Mouse (Mus musculus): ENCODE data around the gene Raly. TPM values are rescaled to one million over a fixed set of nuclear protein-coding genes. Genes with fewer than 3 reads are reported as not detected.
A peak's percentile ranks its signal among the peaks of the same experiment; 100 is the strongest.

The Raly gene
- total and polyA plus RNA-seq, 3 experiments, result 83.4 to 92.7 (median 89.8) TPM

DNA sequence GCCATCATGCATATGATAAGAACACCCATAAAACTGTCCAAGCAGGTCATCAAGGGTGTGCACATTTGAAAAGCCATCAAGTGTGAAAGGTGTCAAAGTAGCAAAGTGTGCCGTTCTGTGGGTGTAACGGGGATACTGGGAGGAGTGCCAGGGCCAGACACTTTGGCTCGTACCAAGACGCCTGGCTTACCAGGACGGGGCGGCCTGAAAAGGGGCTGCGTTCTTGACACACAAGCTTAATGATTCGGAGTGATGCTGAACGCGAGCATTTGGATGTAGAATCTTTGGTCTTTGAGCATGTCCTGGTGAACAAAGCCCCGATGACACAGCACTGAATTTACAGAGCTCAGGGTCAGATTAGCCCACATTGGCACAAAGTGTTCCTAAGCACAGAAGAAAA is 4.1 kb upstream of the Raly start:
- Histone ChIP-seq H3K79me2 (replicated peaks; ENCODE audit: control insufficient read depth, insufficient read depth, low read length) (no peaks in the 10 kb centered on the region), H3K4me3 (no peak overlapping the region), H3K27ac (no peak overlapping the region), H3K27me3 (ENCODE audit: control insufficient read depth, insufficient read depth, low read length) (no peaks in the 10 kb centered on the region), H3K36me3 (ENCODE audit: control insufficient read depth, insufficient read depth, low read length) (no peaks in the 10 kb centered on the region), H3K4me1 (ENCODE audit: control insufficient read depth, insufficient read depth, low read length) (no peaks in the 10 kb centered on the region), H3K9ac (ENCODE audit: low read depth, low read length) (no peak overlapping the region)
- no peak for DNase-seq
- intact Hi-C loops (cut with DNase I), result no loop called here
- TF ChIP-seq CTCF (IDR thresholded peaks at IDR 0.05) (no peak), EP300 (IDR thresholded peaks at IDR 0.05; ENCODE audit: insufficient read depth, low read depth, low read length) (no peak), POLR2A (IDR thresholded peaks at IDR 0.05; ENCODE audit: insufficient read depth, low read depth, low read length) (no peak)
- 68% methylated on average over 11 of the region's 11 CpGs for WGBS

DNA sequence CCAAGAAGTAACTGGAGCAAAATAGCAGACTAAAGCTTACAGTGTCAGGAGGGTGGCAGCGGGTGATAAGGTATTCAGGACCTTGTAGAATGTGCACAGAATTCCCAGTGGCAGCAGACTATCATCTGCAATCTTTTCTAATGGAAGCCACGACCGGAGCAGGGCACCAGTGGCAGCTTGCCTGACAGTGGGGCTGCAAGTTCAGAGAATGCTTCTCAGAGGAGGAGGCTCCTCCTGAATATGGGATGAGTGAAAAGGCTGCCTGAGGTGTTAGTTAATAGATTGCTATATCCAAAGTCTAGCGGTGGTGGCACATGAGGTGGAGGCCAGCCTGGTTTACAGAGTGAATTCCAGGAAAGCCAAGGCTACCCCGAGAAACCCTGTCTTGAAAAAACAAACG is 1.5 kb upstream of the Raly start:
- Histone ChIP-seq H3K36me3 (ENCODE audit: control insufficient read depth, insufficient read depth, low read length) (peaks cover 17% of the 10 kb centered on the region), H3K4me3 (no peak overlapping the region), H3K4me1 (ENCODE audit: control insufficient read depth, insufficient read depth, low read length) (peaks cover 8% of the 10 kb centered on the region), H3K27ac (no peak overlapping the region), H3K79me2 (replicated peaks; ENCODE audit: control insufficient read depth, insufficient read depth, low read length) (peaks cover 6% of the 10 kb centered on the region; the same call in 1 of the 2 replicates), H3K9ac (ENCODE audit: low read depth, low read length) (no peak overlapping the region), H3K27me3 (ENCODE audit: control insufficient read depth, insufficient read depth, low read length) (no peaks in the 10 kb centered on the region)
- 69% methylated on average over 6 of the region's 6 CpGs for whole genome bisulfite sequencing
- intact Hi-C loops (cut with DNase I), result no loop called here
- no peak for DNase-seq
- TF ChIP-seq CTCF (IDR thresholded peaks at IDR 0.05) (no peak), EP300 (IDR thresholded peaks at IDR 0.05; ENCODE audit: insufficient read depth, low read depth, low read length) (no peak), POLR2A (IDR thresholded peaks at IDR 0.05; ENCODE audit: insufficient read depth, low read depth, low read length) (no peak)

DNA sequence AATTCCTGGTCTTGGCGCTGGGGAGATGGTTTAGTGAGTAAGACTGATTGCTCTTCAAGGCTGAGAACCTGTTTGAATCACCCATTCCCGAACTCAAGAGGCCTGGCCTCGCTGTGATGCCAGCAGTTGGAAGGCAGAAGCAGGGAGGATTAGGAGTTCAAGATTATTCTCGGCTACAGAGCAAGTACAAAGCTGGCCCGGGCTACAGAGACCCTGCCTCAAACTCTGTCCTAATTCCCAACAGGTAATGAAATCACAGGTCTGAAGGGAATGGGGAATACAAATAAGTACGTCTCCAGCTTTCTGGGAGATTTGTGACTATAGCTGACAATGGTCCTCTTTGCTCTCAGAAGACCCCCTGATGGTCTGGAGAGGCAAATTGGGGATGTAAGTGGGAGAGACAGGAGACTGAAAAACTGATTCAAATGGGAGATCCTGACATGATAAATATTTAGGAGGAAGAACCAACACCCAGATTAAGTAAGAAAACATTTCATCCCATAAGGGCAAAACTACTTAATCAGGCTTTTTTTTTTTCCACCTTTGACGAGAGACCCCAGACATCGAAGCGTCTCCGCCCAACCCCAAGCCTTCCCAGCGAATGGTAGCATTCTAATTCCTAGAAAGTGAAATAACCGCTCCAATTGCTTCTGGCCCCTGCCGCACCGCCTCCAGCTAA is 780 bp upstream of the Raly start:
- WGBS, result 14% methylated on average over 14 of the region's 14 CpGs

DNA sequence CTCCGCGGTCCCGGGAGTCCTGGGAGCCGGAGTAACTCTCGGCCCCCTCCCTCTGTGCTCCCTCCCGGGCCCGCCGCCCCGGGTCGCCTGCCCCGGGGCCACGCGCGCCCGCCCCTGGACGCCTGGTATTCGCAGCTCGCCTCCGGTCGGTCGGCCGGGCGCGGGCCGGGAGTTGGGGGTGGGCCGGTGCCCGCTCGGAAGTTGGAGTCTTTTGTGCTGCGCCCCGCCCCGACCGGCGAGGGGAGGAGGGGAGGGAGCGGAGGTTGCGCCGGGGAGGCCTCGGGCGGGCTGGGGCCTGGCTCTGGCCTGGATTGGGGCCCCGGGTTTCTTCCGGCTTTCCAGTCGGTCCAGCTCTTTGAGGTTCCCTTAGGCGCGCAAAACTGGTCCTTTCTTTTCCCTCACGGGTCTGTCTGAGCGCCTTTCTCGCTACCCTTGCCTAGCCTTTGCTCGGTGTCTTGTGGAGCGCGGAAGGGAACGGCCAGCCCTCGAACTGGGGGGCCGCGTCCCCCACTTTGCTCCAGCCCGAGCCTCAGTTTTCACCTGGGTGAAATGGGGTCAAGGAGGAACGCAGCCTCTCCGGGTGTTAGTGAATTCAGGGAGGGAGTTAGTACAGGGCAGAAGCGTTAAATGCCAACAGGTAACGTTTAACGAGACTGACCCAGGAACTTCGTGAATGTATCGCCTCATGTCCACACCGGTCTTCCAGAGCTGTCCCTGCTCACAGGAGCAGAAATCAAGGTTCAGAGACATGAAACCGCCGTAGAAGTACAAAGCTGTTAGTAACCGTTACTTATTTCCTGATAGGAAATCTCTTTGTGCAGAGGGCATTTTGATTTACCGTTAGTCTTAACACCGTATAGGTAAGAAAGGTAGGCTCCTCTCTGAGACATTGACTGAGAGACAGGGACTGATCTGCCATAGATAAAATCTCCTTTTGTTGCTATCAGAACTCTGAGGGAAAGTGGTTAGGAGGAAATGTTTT is 1.1 kb downstream of the Raly start:
- peak overlapping the region; percentile 99 for H3K27ac ChIP-seq
- peaks cover 12% of the 10 kb centered on the region for H3K4me1 ChIP-seq (ENCODE audit: control insufficient read depth, insufficient read depth, low read length)
- intact Hi-C loops (cut with DNase I), result loop anchor here (2.0 to 10.0 kb wide), 7 partner anchors 15 to 357 kb away; partner anchors contain the start of genes Cbfa2t2 and Eif2s2
- no peak for TF ChIP-seq CTCF (IDR thresholded peaks at IDR 0.05)
- TF ChIP-seq POLR2A (IDR thresholded peaks at IDR 0.05; ENCODE audit: insufficient read depth, low read depth, low read length), result no peak
- TF ChIP-seq EP300 (IDR thresholded peaks at IDR 0.05; ENCODE audit: insufficient read depth, low read depth, low read length), result no peak
- H3K9ac ChIP-seq (ENCODE audit: low read depth, low read length), result peak overlapping the region; percentile 95
- DNase-seq, result peak; percentile 90 to 91
- peaks cover 30% of the 10 kb centered on the region for H3K36me3 ChIP-seq (ENCODE audit: control insufficient read depth, insufficient read depth, low read length)
- no peaks in the 10 kb centered on the region for H3K27me3 ChIP-seq (ENCODE audit: control insufficient read depth, insufficient read depth, low read length)
- peak overlapping the region; percentile 98 for H3K4me3 ChIP-seq
- 1% methylated on average over 64 of the region's 67 CpGs for WGBS
- peaks cover 6% of the 10 kb centered on the region for H3K79me2 ChIP-seq (replicated peaks; ENCODE audit: control insufficient read depth, insufficient read depth, low read length)

More for the DNA sequence above, 780 bp upstream of the Raly start:
- no peak for TF ChIP-seq EP300 (IDR thresholded peaks at IDR 0.05; ENCODE audit: insufficient read depth, low read depth, low read length)
- TF ChIP-seq POLR2A (IDR thresholded peaks at IDR 0.05; ENCODE audit: insufficient read depth, low read depth, low read length), result no peak
- TF ChIP-seq CTCF (IDR thresholded peaks at IDR 0.05), result no peak
- DNase-seq, result no peak
- peak overlapping the region; percentile 58 for H3K4me3 ChIP-seq
- H3K27me3 ChIP-seq (ENCODE audit: control insufficient read depth, insufficient read depth, low read length), result no peaks in the 10 kb centered on the region
- H3K4me1 ChIP-seq (ENCODE audit: control insufficient read depth, insufficient read depth, low read length), result peaks cover 8% of the 10 kb centered on the region
- peaks cover 23% of the 10 kb centered on the region for H3K36me3 ChIP-seq (ENCODE audit: control insufficient read depth, insufficient read depth, low read length)
- peaks cover 6% of the 10 kb centered on the region; the same call in 1 of the 2 replicates for H3K79me2 ChIP-seq (replicated peaks; ENCODE audit: control insufficient read depth, insufficient read depth, low read length)
- no peak overlapping the region for H3K9ac ChIP-seq (ENCODE audit: low read depth, low read length)
- intact Hi-C loops (cut with DNase I), result loop anchor here (2.0 to 10.0 kb wide), 5 partner anchors 31 to 355 kb away; partner anchors contain the start of genes Cbfa2t2 and Eif2s2
- peak overlapping the region; percentile 49 for H3K27ac ChIP-seq

DNA sequence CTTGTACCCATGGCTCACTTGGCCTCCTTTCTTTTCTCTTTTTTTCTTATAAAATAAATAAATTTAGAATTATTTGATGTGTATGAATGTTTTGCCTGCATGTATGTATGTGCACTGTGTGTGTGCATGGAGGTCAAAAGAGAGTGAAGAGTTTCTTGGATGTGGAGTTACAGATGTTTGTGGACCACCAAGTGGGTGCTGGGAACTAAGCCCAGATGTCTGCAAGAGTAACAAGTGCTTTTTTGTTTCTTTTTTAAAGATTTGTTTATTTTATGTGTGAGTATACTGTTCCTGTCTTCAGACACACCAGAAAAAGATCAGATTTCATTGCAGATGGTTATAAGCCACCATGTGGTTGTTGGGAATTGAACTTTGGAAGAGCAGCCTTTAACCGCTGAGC is 12.5 kb downstream of the Raly start:
- Histone ChIP-seq H3K36me3 (ENCODE audit: control insufficient read depth, insufficient read depth, low read length) (peaks cover 21% of the 10 kb centered on the region), H3K9ac (ENCODE audit: low read depth, low read length) (no peak overlapping the region), H3K79me2 (replicated peaks; ENCODE audit: control insufficient read depth, insufficient read depth, low read length) (peaks cover 6% of the 10 kb centered on the region), H3K27ac (no peak overlapping the region), H3K4me3 (no peak overlapping the region), H3K4me1 (ENCODE audit: control insufficient read depth, insufficient read depth, low read length) (peaks cover 6% of the 10 kb centered on the region), H3K27me3 (ENCODE audit: control insufficient read depth, insufficient read depth, low read length) (no peaks in the 10 kb centered on the region)
- intact Hi-C loops (cut with DNase I), result no loop called here
- no peak for TF ChIP-seq POLR2A (IDR thresholded peaks at IDR 0.05; ENCODE audit: insufficient read depth, low read depth, low read length)
- TF ChIP-seq CTCF (IDR thresholded peaks at IDR 0.05), result no peak
- no peak for TF ChIP-seq EP300 (IDR thresholded peaks at IDR 0.05; ENCODE audit: insufficient read depth, low read depth, low read length)
- 86% methylated on average over 1 of the region's 1 CpGs for WGBS
- DNase-seq, result no peak

All from heart, adult 2 months (tissue).